Mouse (Mus musculus) WW6 (cell line): ENCODE data around the gene Olfr341.

Experiments
- DNase-seq: peaks from one replicate; pipeline ENCODE4 v3.0.0-alpha.2; 2013; ENCODE audit warnings: low read depth, low spot score

The Olfr341 gene

DNA sequence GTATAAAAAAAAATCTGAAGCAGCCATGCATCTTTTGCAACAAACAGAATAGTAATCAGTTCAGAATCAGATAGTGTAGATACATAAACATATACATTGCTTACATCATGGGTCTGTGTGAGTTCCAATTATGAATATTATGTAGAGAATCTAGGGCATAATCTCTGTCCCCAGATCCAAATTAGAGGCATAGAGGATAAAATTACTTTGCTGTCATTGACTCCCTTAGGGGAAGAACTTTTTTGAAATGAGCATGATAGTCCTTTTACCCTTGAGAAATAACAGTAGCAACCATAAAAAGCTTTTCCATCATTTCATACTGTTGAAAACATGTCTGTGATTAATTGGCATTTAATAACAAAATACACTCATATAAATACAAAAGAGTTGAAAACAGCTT lies at the start of gene Olfr341:
Gene Olfr341 (minus strand): TSS at position 101 of the 400 bp plus-strand sequence.
- DNase-seq, result no peak

DNA sequence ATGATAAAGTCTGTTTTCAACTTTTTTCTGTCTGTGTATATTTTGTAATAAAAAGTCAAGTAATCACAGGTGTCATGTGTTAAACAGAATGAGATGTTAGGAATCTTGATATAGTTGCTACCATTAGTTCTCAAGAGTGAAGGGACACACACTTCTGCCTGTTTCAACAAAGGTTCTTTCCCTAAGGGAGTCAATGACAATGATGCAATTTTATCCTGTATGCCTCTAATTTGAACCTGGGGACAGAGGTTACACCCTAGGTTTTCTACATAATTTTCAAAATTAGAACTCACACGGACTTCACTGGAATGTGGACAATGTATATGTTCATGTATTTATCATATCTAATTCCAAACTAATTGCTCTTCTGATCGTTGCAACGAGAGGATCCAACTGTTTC lies 42.4 kb upstream of the Olfr341 start, which contains the start of gene Olfr342:
Gene Olfr342 (plus strand): TSS at position 301 of the 400 bp plus-strand sequence.
- DNase-seq, result no peak

DNA sequence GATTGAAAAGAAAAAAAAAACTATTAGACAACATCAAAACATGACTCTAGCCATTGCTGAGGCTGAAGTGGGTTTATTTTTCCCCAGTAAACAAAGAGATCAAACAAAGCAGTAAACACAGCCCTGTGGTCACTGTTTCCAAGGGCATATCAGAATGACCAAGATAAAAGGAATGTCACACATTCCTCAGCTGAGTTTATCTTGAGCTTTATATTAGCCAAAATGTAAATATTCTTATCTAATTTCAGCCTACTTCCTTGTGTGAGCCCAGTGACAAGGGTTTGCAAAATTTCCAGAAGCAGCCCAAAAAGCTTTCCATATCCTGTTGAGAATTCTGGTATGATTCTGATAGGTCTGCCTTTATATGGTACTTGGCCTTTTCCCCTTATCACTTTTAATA lies 8.6 kb downstream of the Olfr341 start:
- no peak for DNase-seq

DNA sequence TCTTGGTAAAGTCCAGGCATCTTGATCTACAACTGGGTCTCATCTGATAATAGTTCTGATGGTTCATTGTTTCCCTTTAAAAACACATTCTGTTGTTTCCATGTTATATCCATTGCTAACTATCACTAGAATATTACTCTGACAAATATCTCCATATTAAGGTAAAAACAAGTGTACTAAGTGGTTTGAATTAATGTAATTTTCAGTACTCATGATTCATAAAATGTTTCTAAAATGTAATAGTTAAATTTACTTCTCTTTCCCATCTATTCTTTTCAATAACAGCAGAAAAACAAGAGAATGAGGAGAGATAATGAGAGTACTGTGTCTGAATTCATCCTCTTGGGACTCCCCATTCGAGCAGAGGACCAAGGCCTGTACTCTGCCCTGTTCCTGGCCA lies 30.0 kb downstream of the Olfr341 start, which contains the start of gene Olfr340:
Gene Olfr340 (plus strand): TSS at position 301 of the 400 bp plus-strand sequence.
- no peak for DNase-seq
